Mouse (Mus musculus) lung, postnatal 0 days (tissue): ENCODE results near the gene Emp2.

ENCODE experiments used
- CTCF ChIP-seq: IDR thresholded peaks from 2 replicates; pipeline ENCODE4 v1.5.1; 2016; ENCODE audit warnings: antibody characterized with exemption, mild to moderate bottlenecking
- EP300 ChIP-seq: IDR thresholded peaks from 2 replicates; pipeline ENCODE4 v1.6.1; 2016; ENCODE audit warnings: antibody characterized with exemption, mild to moderate bottlenecking, control low read depth

GRCm38 (mm10) chr16:10299637-10300036 is 14.1 kb downstream of the Emp2 start:
- TF ChIP-seq EP300 (no peak), CTCF (no peak)
